Mouse (Mus musculus) layer of hippocampus, adult 2 months (tissue): ENCODE measurements around the gene Nmu. TPM values are rescaled to one million over a fixed set of nuclear protein-coding genes. Genes with fewer than 3 reads are reported as not detected.

ENCODE experiments used
- DNase-seq, 2 experiments: peaks; one replicate each; pipeline ENCODE4 v3.0.0; 2022; ENCODE audit warnings: low spot score in 2 of 2
- H3K27ac ChIP-seq: fragments of 200-600 bp; 2 replicates; pipeline ENCODE4 v1.8.1; 2022
- H3K4me3 ChIP-seq: fragments of 200-600 bp; 2 replicates; pipeline ENCODE4 v1.8.1; 2022; ENCODE audit warnings: mild to moderate bottlenecking
- CTCF ChIP-seq: fragments of 200-600 bp; conservative IDR thresholded peaks from 2 replicates; pipeline ENCODE4 v1.8.1; 2022; ENCODE audit warnings: antibody characterized with exemption, mild to moderate bottlenecking, moderate library complexity
- total RNA-seq, 2 experiments: library from RNA; stranded (reverse); gene quantifications; 2 replicates each; pipeline ENCODE4 v1.2.3; 2021

The Nmu gene
- total RNA-seq, 2 experiments from 2014 or later = not detected

- H3K4me3 ChIP-seq = peak overlapping the region; percentile 79
- peak; percentile 41 to 70 for DNase-seq
- peak overlapping the region; percentile 97 for H3K27ac ChIP-seq
- TF ChIP-seq CTCF = no peak
Observed at GRCm38 (mm10) chr5:76303745-76304451, 59.7 kb downstream of the Nmu start.

- H3K4me3 ChIP-seq = peak overlapping the region; percentile 79
- peak overlapping the region; percentile 97 for H3K27ac ChIP-seq
- TF ChIP-seq CTCF = no peak
- no peak for DNase-seq
Observed at GRCm38 (mm10) chr5:76303379-76303744, 60.2 kb downstream of the Nmu start.

- no peak overlapping the region for H3K4me3 ChIP-seq
- DNase-seq = no peak
- TF ChIP-seq CTCF = peak; percentile 70
- no peak overlapping the region for H3K27ac ChIP-seq
Observed at GRCm38 (mm10) chr5:76302009-76302408, 61.6 kb downstream of the Nmu start.

- DNase-seq = no peak
- H3K4me3 ChIP-seq = no peak overlapping the region
- H3K27ac ChIP-seq = no peak overlapping the region
- no peak for TF ChIP-seq CTCF
Observed at GRCm38 (mm10) chr5:76289234-76289691, 74.3 kb downstream of the Nmu start.

DNA sequence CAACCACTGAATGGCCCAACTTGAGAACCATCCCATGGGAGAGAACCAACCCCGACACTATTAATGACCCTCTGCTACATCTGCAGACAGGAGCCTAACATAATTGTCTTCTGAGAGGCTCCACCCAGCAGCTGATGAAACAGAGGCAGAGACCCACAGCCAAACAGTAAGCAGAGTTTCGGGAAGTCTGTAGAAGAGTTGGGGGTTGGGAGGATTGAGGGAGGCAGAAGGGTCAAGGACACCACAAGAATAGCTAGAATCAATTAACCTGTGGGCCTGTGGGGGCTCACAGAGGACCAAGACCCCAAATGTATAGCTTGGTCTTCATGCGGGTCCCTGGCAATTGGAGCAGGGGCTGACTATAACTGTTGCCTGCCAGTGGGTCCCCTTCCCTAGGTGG is 75.3 kb downstream of the Nmu start:
- no peak for TF ChIP-seq CTCF
- Histone ChIP-seq H3K4me3 (no peak overlapping the region), H3K27ac (no peak overlapping the region)
- DNase-seq = no peak

DNA sequence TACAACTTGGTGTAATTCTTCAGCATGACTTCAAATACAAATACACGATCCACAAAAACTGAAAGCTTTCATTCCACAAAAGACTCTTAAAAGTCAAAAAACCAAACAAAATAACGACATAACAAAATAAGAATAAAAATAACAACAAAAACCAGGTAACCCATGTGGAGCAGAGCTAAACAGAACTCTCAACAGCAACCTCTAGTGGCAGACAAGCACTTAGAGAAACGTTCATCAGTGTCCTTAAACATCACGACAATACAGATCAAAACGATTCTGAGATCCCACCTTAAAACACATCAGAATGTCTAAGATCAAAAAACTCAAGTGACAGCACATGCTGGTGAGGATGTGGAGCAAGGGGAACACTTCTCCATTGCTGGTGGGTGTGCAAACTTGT is 76.5 kb downstream of the Nmu start:
- H3K27ac ChIP-seq = no peak overlapping the region
- H3K4me3 ChIP-seq = no peak overlapping the region
- DNase-seq = no peak
- peak; percentile 73 for TF ChIP-seq CTCF

GRCm38 (mm10) chr5:76285699-76286098 is 77.9 kb downstream of the Nmu start:
- no peak overlapping the region for H3K4me3 ChIP-seq
- DNase-seq = no peak
- no peak overlapping the region for H3K27ac ChIP-seq
- TF ChIP-seq CTCF = no peak

DNA sequence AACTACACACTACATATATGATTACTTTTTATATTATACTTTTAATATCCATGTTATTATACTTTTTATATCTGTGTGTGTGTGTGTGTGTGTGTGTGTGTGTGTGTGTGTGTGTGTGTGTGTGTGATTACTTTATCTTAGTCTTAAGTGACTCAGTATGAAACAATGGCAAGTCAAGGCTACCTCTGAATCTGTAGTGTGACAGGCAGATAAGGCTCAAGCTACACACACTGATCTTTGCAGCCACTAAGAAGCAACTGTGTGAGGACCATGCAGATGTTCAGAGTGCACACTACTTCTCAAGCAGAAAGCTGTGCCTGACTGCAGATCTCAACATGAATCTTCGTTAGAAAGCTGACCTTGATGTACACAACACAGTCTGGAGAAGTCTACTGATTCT is 79.7 kb downstream of the Nmu start:
- DNase-seq = no peak
- no peak overlapping the region for H3K4me3 ChIP-seq
- TF ChIP-seq CTCF = no peak
- no peak overlapping the region for H3K27ac ChIP-seq

Other genes with a start within 250 kb of the Nmu start
- gene Srd5a3, start 223.5 kb downstream of the Nmu start, total RNA-seq = 10 to 100 TPM; 16.8 to 18.8 TPM
- gene Tmem165, start 179.9 kb downstream of the Nmu start, total RNA-seq = 10 to 100 TPM; 32.9 to 35.2 TPM
- gene Clock, start 59.0 kb downstream of the Nmu start, total RNA-seq = 10 to 100 TPM; 49.5 to 51.9 TPM
- not detected for gene Pdcl2, start 32.6 kb downstream of the Nmu start, total RNA-seq
- not detected for gene Gm7271, start 120.3 kb upstream of the Nmu start, total RNA-seq
- 10 to 100 TPM; 60.1 to 61.7 TPM for gene Exoc1, start 165.5 kb upstream of the Nmu start, total RNA-seq
- 1 to 10 TPM; 6.9 to 7.6 TPM for gene Cep135, start 224.9 kb upstream of the Nmu start, total RNA-seq